In the genomic region with DNA sequence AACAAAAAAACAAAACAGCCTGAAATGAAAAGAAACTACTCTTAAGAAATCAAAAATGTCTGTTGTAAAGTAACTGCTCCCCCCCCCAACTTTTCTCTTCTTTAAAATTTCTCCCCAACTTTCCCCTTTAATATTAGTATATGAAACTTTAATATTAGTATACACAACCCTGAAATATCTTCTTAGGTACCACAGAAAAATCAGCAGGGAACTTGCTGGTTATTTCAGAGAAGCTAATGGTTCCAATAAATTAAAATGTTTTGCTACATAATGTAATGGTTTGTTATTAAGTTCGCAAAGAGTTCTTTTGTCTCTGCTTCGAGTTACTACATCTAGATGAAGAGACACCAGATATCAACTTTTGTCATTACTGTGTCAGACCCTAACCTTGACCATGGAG, we compare ENCODE assay signal across 9 mouse cellular contexts. TPM values are rescaled to one million over a fixed set of nuclear protein-coding genes. Genes with fewer than 3 reads are reported as not detected.
DNase-seq lines count a peak whose midpoint lies in the region; ATAC-seq and TF ChIP-seq lines count a peak whose summit lies in the region.
"Had no signal": no experiment of that assay in that cellular context is flagged by ENCODE, and none has a peak within 500 bp of the region (broad histone marks: within the 10 kb centered on the region; RNA-seq: fewer than 3 reads in every experiment).

No protein-coding gene starts in this region.

- H3K27ac ChIP-seq in kidney, embryonic 16.5 days (ENCODE audit: low read length) = peak overlapping the region; percentile 99
- no peak overlapping the region for H3K27ac ChIP-seq in cortical plate, adult 2 months (ENCODE audit: insufficient read depth, low read length)
- H3K27ac ChIP-seq in hindbrain, embryonic 16.5 days (ENCODE audit: low read depth, low read length) = peak overlapping the region; percentile 92
- peak overlapping the region; percentile 88 for H3K27ac ChIP-seq in midbrain, embryonic 15.5 days

- peak overlapping the region; percentile 75 for H3K4me2 ChIP-seq in kidney, embryonic 16.5 days (replicated peaks; ENCODE audit: low read depth, low read length)
- peak overlapping the region; percentile 78 for H3K4me2 ChIP-seq in hindbrain, embryonic 16.5 days (ENCODE audit: low read length)
- H3K4me2 ChIP-seq in midbrain, embryonic 15.5 days = peak overlapping the region; percentile 75

- H3K4me3 ChIP-seq in kidney, embryonic 16.5 days (ENCODE audit: low read length) = peak overlapping the region; percentile 72
- peak overlapping the region; percentile 57 for H3K4me3 ChIP-seq in cortical plate, adult 2 months (ENCODE audit: insufficient read depth, low read length)
- peak overlapping the region; percentile 67 for H3K4me3 ChIP-seq in hindbrain, embryonic 16.5 days (ENCODE audit: low read length)
- H3K4me3 ChIP-seq in midbrain, embryonic 15.5 days = peak overlapping the region; percentile 54

- 5% methylated on average over 2 of the region's 2 CpGs for WGBS in kidney, embryonic 16.5 days
- 8% methylated on average over 2 of the region's 2 CpGs for WGBS in hindbrain, embryonic 16.5 days
- 13% methylated on average over 2 of the region's 2 CpGs for WGBS in midbrain, embryonic 15.5 days

- TF ChIP-seq POLR2A in cortical plate, adult 2 months (IDR thresholded peaks at IDR 0.05; ENCODE audit: extremely low read depth, insufficient read depth, low read length) = no peak

- no peaks in the 10 kb centered on the region for H3K9me3 ChIP-seq in kidney, embryonic 16.5 days (ENCODE audit: low read length)
- no peaks in the 10 kb centered on the region for H3K9me3 ChIP-seq in hindbrain, embryonic 16.5 days (ENCODE audit: control insufficient read depth, low read length)
- no peaks in the 10 kb centered on the region for H3K9me3 ChIP-seq in midbrain, embryonic 15.5 days

- peaks cover 15% of the 10 kb centered on the region for H3K36me3 ChIP-seq in kidney, embryonic 16.5 days (ENCODE audit: insufficient read depth, low read length)
- H3K36me3 ChIP-seq in hindbrain, embryonic 16.5 days (ENCODE audit: control insufficient read depth, insufficient read depth, low read length) = peaks cover 2% of the 10 kb centered on the region; the same call in 1 of the 2 replicates
- H3K36me3 ChIP-seq in midbrain, embryonic 15.5 days (replicated peaks) = peaks cover 3% of the 10 kb centered on the region; the same call in 1 of the 2 replicates

- DNase-seq in kidney, postnatal 10 days = no peak
- no peak for DNase-seq in layer of hippocampus, postnatal 14 days (ENCODE audit: low spot score in 2 of 2)
- DNase-seq in layer of hippocampus, adult 9-11 months = no peak
- no peak for DNase-seq in spleen, postnatal 36 days (ENCODE audit: low spot score in 2 of 2)

- H3K27me3 ChIP-seq in kidney, embryonic 16.5 days (ENCODE audit: insufficient read depth, low read length) = no peaks in the 10 kb centered on the region
- H3K27me3 ChIP-seq in hindbrain, embryonic 16.5 days (replicated peaks; ENCODE audit: control insufficient read depth, insufficient read depth, low read length) = no peaks in the 10 kb centered on the region
- H3K27me3 ChIP-seq in midbrain, embryonic 15.5 days (replicated peaks) = no peaks in the 10 kb centered on the region

- ATAC-seq in kidney, embryonic 16.5 days (ENCODE audit: low FRiP score, low TSS enrichment) = no peak
- no peak for ATAC-seq in hindbrain, embryonic 16.5 days
- no peak for ATAC-seq in midbrain, embryonic 15.5 days (replicated peaks)

- peaks cover 10% of the 10 kb centered on the region for H3K4me1 ChIP-seq in kidney, embryonic 16.5 days (ENCODE audit: insufficient read depth, low read length)
- no peaks in the 10 kb centered on the region for H3K4me1 ChIP-seq in cortical plate, adult 2 months (ENCODE audit: control insufficient read depth, insufficient read depth, low read length)
- H3K4me1 ChIP-seq in hindbrain, embryonic 16.5 days (ENCODE audit: control insufficient read depth, insufficient read depth, low read depth, low read length) = peaks cover 4% of the 10 kb centered on the region; the same call in 1 of the 2 replicates
- H3K4me1 ChIP-seq in midbrain, embryonic 15.5 days = peaks cover 7% of the 10 kb centered on the region

- peak overlapping the region; percentile 94 for H3K9ac ChIP-seq in kidney, embryonic 16.5 days (replicated peaks; ENCODE audit: low read length)
- H3K9ac ChIP-seq in hindbrain, embryonic 16.5 days (ENCODE audit: low read depth, low read length) = peak overlapping the region; percentile 80
- H3K9ac ChIP-seq in midbrain, embryonic 15.5 days = peak overlapping the region; percentile 57

- TF ChIP-seq CTCF in cortical plate, adult 2 months (IDR thresholded peaks at IDR 0.05; ENCODE audit: extremely low read depth, insufficient read depth, low read length) = no peak

RNA-seq across cellular contexts. Expression of gene Tmem209, which starts 0.8 kb away (rescaled TPM):
- polyA plus RNA-seq in kidney, embryonic 16.5 days (2015; fragmentation: Nextera tagmentation; extraction: Ambion mirVana) = 45.6 and 51.4 TPM in 2 replicates
- 28.0 and 33.2 TPM in 2 replicates for polyA plus RNA-seq in cortical plate, adult 2 months (2012; rRNA removed)
- polyA plus RNA-seq in hindbrain, embryonic 16.5 days (2015; fragmentation: Nextera tagmentation; extraction: Ambion mirVana) = 25.6 and 31.4 TPM in 2 replicates
- polyA plus RNA-seq in midbrain, embryonic 15.5 days (2015; fragmentation: Nextera tagmentation; extraction: Ambion mirVana) = 31.3 and 31.6 TPM in 2 replicates
- 10 to 100 TPM; 17.3 to 18.0 TPM for total RNA-seq in layer of hippocampus, postnatal 14 days (2021)

RNA-seq across cellular contexts. Expression of gene Ssmem1, which starts 0.8 kb away (rescaled TPM):
- polyA plus RNA-seq in kidney, embryonic 16.5 days (2015; fragmentation: Nextera tagmentation; extraction: Ambion mirVana) = 0.17 and 0.37 TPM in 2 replicates
- polyA plus RNA-seq in cortical plate, adult 2 months (2012; rRNA removed) = 0.10 TPM in 1 of 2 replicates, not detected in the other
- polyA plus RNA-seq in hindbrain, embryonic 16.5 days (2015; fragmentation: Nextera tagmentation; extraction: Ambion mirVana) = 0.15 and 0.19 TPM in 2 replicates
- polyA plus RNA-seq in midbrain, embryonic 15.5 days (2015; fragmentation: Nextera tagmentation; extraction: Ambion mirVana) = 0.21 TPM in 1 of 2 replicates, not detected in the other
- under 1 TPM; 0.81 TPM for total RNA-seq in layer of hippocampus, postnatal 14 days (2021)

RNA-seq across cellular contexts. Expression of gene Cpa2, which starts 32.6 kb away (rescaled TPM):
- polyA plus RNA-seq in kidney, embryonic 16.5 days (2015; fragmentation: Nextera tagmentation; extraction: Ambion mirVana) = 15.9 and 17.5 TPM in 2 replicates
- 3.1 and 3.4 TPM in 2 replicates for polyA plus RNA-seq in cortical plate, adult 2 months (2012; rRNA removed)
- polyA plus RNA-seq in hindbrain, embryonic 16.5 days (2015; fragmentation: Nextera tagmentation; extraction: Ambion mirVana) = 7.6 and 9.7 TPM in 2 replicates
- 6.7 and 8.4 TPM in 2 replicates for polyA plus RNA-seq in midbrain, embryonic 15.5 days (2015; fragmentation: Nextera tagmentation; extraction: Ambion mirVana)
- total RNA-seq in layer of hippocampus, postnatal 14 days (2021) = 1 to 10 TPM; 1.2 to 2.0 TPM

RNA-seq across cellular contexts. Expression of gene Cpa4, which starts 59.3 kb away (rescaled TPM):
- 0.12 and 0.14 TPM in 2 replicates for polyA plus RNA-seq in kidney, embryonic 16.5 days (2015; fragmentation: Nextera tagmentation; extraction: Ambion mirVana)
- polyA plus RNA-seq in cortical plate, adult 2 months (2012; rRNA removed) = 0.10 and 0.15 TPM in 2 replicates
- polyA plus RNA-seq in hindbrain, embryonic 16.5 days (2015; fragmentation: Nextera tagmentation; extraction: Ambion mirVana) = 0.84 and 0.85 TPM in 2 replicates
- 1.0 and 1.5 TPM in 2 replicates for polyA plus RNA-seq in midbrain, embryonic 15.5 days (2015; fragmentation: Nextera tagmentation; extraction: Ambion mirVana)
- not detected for total RNA-seq in layer of hippocampus, postnatal 14 days (2021)
- polyA plus RNA-seq: gonadal fat pad, adult 2 months had no signal
